Mouse (Mus musculus) spleen, adult 2 months (tissue): ENCODE measurements at regions not wholly inside any gene's neighbourhood (a gene's known extent, or its start where the extent isn't known, plus 50 kb on each side); places are given as distances from the start of the nearest gene placed in this dataset.

ENCODE experiments used
- DNase-seq, 2 experiments: peaks; one replicate each; pipeline versions ENCODE4 v3.0.0 to v3.0.0-alpha.2; 2012 to 2021; ENCODE audit warnings: low spot score in 2 of 2, low read depth in 1 of 2
- H3K27ac ChIP-seq: fragments of 200-500 bp; 2 replicates; pipeline ENCODE4 v1.5.1; 2012; ENCODE audit warnings: low read length, inconsistent platforms; ENCODE audit not compliant: insufficient read depth
- H3K27me3 ChIP-seq: fragments of 200-500 bp; 2 replicates; pipeline ENCODE4 v1.6.1; 2012; ENCODE audit warnings: mild to moderate bottlenecking, moderate library complexity, low read length, inconsistent platforms; ENCODE audit not compliant: control insufficient read depth, insufficient read depth
- H3K36me3 ChIP-seq: fragments of 200-500 bp; 2 replicates; pipeline ENCODE4 v1.6.1; 2012; ENCODE audit warnings: mild to moderate bottlenecking, low read length, inconsistent platforms; ENCODE audit not compliant: control insufficient read depth, insufficient read depth
- H3K4me1 ChIP-seq: fragments of 200-500 bp; 2 replicates; pipeline ENCODE4 v1.6.1; 2011; ENCODE audit warnings: inconsistent platforms; ENCODE audit not compliant: control insufficient read depth, insufficient read depth, insufficient read length
- H3K4me3 ChIP-seq: fragments of 200-500 bp; 2 replicates; pipeline ENCODE4 v1.5.1; 2011; ENCODE audit warnings: mild to moderate bottlenecking, inconsistent platforms; ENCODE audit not compliant: insufficient read depth, insufficient read length; ENCODE audit errors: extremely low read depth
- CTCF ChIP-seq: fragments of 200-500 bp; IDR thresholded peaks from 2 replicates; pipeline ENCODE4 v1.5.1; 2011; ENCODE audit warnings: mild to moderate bottlenecking, inconsistent platforms; ENCODE audit not compliant: insufficient read depth, insufficient read length, insufficient replicate concordance; ENCODE audit errors: extremely low read depth
- POLR2A ChIP-seq: fragments of 200-500 bp; IDR thresholded peaks from 2 replicates; pipeline ENCODE4 v1.6.1; 2011; ENCODE audit warnings: low read depth, low read length, inconsistent platforms
- WGBS: fragments of 180-500 bp; shearing (Covaris S2); methylation state at CpG from one replicate; pipeline ENCODE4 v1.1.7; 2018; 5-methylcytosine and 5-hydroxymethylcytosine counted together

DNA sequence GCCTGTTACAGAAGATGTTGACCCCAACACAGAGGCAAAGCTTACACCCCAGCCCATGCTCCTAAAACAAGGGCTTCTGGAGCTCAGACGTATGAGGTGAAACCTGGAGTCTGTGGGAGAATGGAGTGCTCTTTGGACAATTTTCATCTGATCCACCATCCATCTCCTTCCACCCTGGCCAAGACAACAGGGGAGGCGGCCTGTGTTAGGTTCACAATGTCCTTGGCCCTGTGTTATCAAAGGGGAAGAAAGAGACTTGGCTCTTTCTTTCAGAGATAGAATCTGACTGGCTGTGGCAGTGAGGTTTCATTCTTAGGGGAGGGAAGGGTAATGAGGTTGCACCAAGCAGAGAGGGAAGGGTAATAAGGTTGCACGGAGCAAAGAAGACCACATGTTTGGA lies 88.4 kb upstream of the Hes1 start:
- Histone ChIP-seq H3K36me3 (no peaks in the 10 kb centered on the region), H3K4me1 (peaks cover 13% of the 10 kb centered on the region; the same call in 1 of the 2 replicates)

DNA sequence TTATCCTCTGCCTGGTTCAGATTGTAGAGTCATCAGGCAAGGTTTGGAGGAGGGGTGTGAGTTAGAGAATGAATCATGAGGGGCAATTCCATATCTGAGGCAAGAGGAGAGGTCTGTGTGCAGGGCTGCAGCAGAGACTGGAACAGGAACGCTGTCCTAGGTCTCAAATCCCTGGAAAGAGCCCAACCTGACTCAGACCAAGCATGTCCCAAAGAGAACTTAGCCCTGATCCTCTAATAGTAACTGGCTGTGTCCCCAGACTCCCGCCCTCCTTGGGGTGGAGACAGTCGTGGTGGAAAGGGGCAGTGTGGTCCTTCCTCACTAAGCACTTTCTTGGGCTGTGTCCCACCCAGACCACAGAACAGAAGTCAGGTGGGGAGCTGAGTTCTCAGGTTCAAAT lies 87.2 kb upstream of the Hes1 start:
- no peak for DNase-seq
- Histone ChIP-seq H3K4me1 (peaks cover 13% of the 10 kb centered on the region; the same call in 1 of the 2 replicates), H3K36me3 (no peaks in the 10 kb centered on the region), H3K27me3 (no peaks in the 10 kb centered on the region), H3K27ac (peak overlapping the region; percentile 37; the same call in 1 of the 2 replicates), H3K4me3 (no peak overlapping the region)
- TF ChIP-seq CTCF (no peak), POLR2A (no peak)
- 72% methylated on average over 3 of the region's 3 CpGs for WGBS

More for the DNA sequence above, 88.4 kb upstream of the Hes1 start:
- DNase-seq = no peak
- Histone ChIP-seq H3K27ac (no peak overlapping the region), H3K27me3 (no peaks in the 10 kb centered on the region), H3K4me3 (no peak overlapping the region)
- 93% methylated on average over 3 of the region's 3 CpGs for WGBS
- TF ChIP-seq CTCF (no peak), POLR2A (no peak)

DNA sequence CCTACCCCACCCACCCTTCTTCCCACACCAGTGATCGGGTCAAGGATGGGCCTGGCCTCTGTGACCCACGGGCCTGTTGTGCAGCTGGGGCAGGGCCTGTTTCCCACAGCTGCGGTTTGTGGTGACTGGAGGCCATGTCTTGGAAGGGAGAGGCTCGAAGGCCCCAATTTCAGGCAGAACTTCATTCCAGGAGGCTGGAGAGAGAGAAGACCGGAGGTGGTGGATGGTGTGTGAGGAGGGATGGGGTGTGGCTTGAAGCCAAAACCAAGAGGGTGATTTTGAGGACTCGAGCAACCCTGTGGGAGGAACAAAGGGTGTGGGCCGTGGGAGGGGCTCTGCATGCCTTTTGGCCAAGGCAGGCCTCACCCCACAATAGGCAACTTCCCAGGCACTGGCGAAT lies 86.5 kb upstream of the Hes1 start:
- 29% methylated on average over 8 of the region's 8 CpGs for WGBS
- Histone ChIP-seq H3K27ac (0 out of 2 replicates have a peak overlapping the region, but pooled peaks have one; percentile 1), H3K27me3 (no peaks in the 10 kb centered on the region), H3K4me3 (no peak overlapping the region), H3K4me1 (peaks cover 13% of the 10 kb centered on the region; the same call in 1 of the 2 replicates), H3K36me3 (no peaks in the 10 kb centered on the region)
- TF ChIP-seq CTCF (no peak), POLR2A (no peak)
- DNase-seq = peak in 1 of 2 experiments; percentile 36

DNA sequence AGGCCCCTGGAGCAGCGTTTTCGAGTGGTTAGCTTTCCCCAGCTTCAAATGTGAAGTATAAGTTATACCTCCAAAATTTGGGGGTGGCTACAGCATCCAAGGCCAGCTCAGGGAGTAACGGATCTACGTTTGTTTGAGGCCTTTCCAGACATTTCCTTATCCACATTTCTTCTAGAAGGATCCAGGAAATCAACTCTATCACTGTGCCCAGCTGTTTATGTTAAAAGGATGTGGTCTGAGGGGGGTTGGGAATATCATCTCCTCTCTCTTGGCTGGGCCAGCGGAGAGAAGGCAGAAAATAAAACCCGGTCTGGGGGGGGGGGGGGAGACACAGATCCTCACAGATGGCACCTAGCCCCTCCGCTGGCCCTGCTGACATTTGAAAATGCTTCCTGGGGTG lies 85.1 kb upstream of the Hes1 start:
- 66% methylated on average over 7 of the region's 7 CpGs for WGBS
- TF ChIP-seq POLR2A (no peak), CTCF (no peak)
- no peak overlapping the region for H3K27ac ChIP-seq
- DNase-seq = no peak
- H3K27me3 ChIP-seq = no peaks in the 10 kb centered on the region
- no peaks in the 10 kb centered on the region for H3K36me3 ChIP-seq
- no peak overlapping the region for H3K4me3 ChIP-seq
- peaks cover 13% of the 10 kb centered on the region; the same call in 1 of the 2 replicates for H3K4me1 ChIP-seq

DNA sequence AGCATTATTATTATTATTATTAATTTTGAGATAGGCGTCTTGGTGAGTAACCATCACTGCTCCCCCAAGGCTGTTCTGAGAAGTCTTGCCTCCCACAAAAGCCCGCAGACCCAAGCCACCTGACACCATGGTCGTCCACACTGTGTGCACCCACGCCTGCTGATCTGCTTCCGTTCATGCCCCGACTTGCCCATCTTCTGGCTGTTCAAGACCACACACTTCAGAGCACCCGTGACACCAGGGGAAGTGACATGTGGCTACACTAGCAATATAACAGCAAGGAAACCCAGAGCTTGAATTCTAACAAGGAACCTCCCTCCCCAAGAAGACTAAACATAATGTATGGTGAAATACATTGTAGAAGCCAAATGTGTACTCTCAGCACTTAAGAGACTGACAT lies 82.6 kb upstream of the Hes1 start:
- no peaks in the 10 kb centered on the region for H3K27me3 ChIP-seq
- TF ChIP-seq CTCF (no peak), POLR2A (no peak)

DNA sequence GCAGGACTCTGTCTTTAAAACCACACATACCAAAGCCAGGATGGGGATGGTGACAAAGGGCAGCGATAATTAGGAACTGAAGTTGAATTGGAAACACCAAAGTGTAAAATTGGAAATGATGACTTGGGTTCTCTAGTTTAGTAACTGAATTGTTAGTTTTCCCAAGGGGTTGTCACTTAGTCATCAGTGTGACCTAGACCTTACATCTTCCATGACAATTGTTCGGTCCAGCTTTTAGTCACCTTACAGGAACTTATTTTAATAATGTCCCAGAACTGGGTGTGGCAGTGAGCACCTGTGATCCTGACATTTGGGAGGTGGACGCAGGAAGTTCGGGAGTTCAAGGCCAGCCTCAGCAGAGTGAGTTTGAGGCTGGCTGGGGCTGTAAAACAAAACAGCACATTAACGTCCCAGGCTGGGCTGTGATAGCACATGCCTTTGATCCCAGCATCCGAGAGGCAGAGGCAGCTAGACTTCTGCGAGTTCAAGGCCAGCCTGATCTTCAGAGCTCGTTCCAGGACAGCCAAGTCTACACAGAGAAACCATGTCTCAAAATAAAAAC lies 81.9 kb upstream of the Hes1 start:
- 89% methylated on average over 8 of the region's 8 CpGs for WGBS
- H3K4me3 ChIP-seq = no peak overlapping the region
- TF ChIP-seq POLR2A (no peak), CTCF (no peak)
- H3K4me1 ChIP-seq = peaks cover 8% of the 10 kb centered on the region; the same call in 1 of the 2 replicates
- H3K27ac ChIP-seq = no peak overlapping the region
- no peaks in the 10 kb centered on the region for H3K36me3 ChIP-seq
- no peak for DNase-seq
- no peaks in the 10 kb centered on the region for H3K27me3 ChIP-seq

More for the DNA sequence above, 82.6 kb upstream of the Hes1 start:
- DNase-seq = no peak
- Histone ChIP-seq H3K27ac (no peak overlapping the region), H3K36me3 (no peaks in the 10 kb centered on the region), H3K4me1 (peaks cover 13% of the 10 kb centered on the region; the same call in 1 of the 2 replicates), H3K4me3 (no peak overlapping the region)
- WGBS = 64% methylated on average over 7 of the region's 7 CpGs

DNA sequence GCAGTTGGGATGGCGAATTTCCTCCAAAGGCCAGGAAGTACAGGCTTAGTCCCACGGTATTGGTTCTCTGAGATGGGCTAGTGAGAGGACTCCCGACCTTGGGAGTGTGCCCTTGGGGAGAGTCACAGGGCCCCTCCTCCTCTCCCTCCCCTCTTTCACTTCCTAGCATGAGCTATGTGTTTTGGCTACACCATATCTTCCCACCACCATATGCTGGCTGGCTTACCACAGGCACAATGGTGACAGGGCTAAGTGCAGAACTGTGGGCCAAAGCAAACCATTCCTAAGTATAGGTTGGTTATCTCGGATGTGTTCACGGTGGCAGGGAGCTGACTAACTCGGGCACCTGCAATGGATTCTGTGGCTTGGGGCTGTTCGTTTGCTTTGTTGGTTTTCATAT lies 81.0 kb upstream of the Hes1 start:
- Histone ChIP-seq H3K4me3 (no peak overlapping the region), H3K27me3 (no peaks in the 10 kb centered on the region), H3K36me3 (no peaks in the 10 kb centered on the region), H3K4me1 (no peaks in the 10 kb centered on the region), H3K27ac (no peak overlapping the region)
- TF ChIP-seq CTCF = no peak
- no peak for DNase-seq
- WGBS = 71% methylated on average over 7 of the region's 7 CpGs
